Mouse (Mus musculus) lung, postnatal 36 days (tissue): ENCODE data around the gene Olfr691.
"Not testable (repeated sequence)": the region's sequence is repeated elsewhere in the genome, so short reads cannot be mapped to it uniquely, and the experiment has no call there.

Experiments
- DNase-seq: peaks from one replicate; pipeline ENCODE4 v3.0.0; 2022; ENCODE audit warnings: mixed read lengths

The Olfr691 gene

GRCm38 (mm10) chr7:105342170-105342569 is at the start of gene Olfr691:
Gene Olfr691 (minus strand): TSS chr7:105342270.
- no peak for DNase-seq

GRCm38 (mm10) chr7:105390236-105390635 is 48.2 kb upstream of the Olfr691 start:
- no peak for DNase-seq

GRCm38 (mm10) chr7:105387696-105388095 is 45.6 kb upstream of the Olfr691 start:
- DNase-seq, result no peak

GRCm38 (mm10) chr7:105380329-105380728 is 38.3 kb upstream of the Olfr691 start:
- DNase-seq, result no peak

GRCm38 (mm10) chr7:105374866-105375265 is 32.8 kb upstream of the Olfr691 start, which contains the start of gene Gm5901:
Gene Gm5901 (plus strand): TSS chr7:105375038.
- DNase-seq, result no peak

- no peak for DNase-seq
Observed at GRCm38 (mm10) chr7:105373976-105374375, 31.9 kb upstream of the Olfr691 start.

- DNase-seq, result peak; percentile 14
Observed at GRCm38 (mm10) chr7:105373509-105373908, 31.4 kb upstream of the Olfr691 start.

GRCm38 (mm10) chr7:105372912-105373311 is 30.8 kb upstream of the Olfr691 start:
- peak; percentile 16 for DNase-seq

GRCm38 (mm10) chr7:105368521-105368920 is 26.5 kb upstream of the Olfr691 start:
- DNase-seq, result no peak

GRCm38 (mm10) chr7:105367930-105368329 is 25.9 kb upstream of the Olfr691 start, which contains the start of gene Olfr692:
Gene Olfr692 (plus strand): TSS chr7:105368230.
- DNase-seq, result no peak

GRCm38 (mm10) chr7:105367268-105367667 is 25.2 kb upstream of the Olfr691 start:
- no peak for DNase-seq

GRCm38 (mm10) chr7:105361713-105362112 is 19.6 kb upstream of the Olfr691 start:
- DNase-seq, result no peak

- DNase-seq, result not testable (repeated sequence)
Observed at GRCm38 (mm10) chr7:105356487-105356886, 14.4 kb upstream of the Olfr691 start.

- DNase-seq, result not testable (repeated sequence)
Observed at GRCm38 (mm10) chr7:105356064-105356463, 14.0 kb upstream of the Olfr691 start.

GRCm38 (mm10) chr7:105342752-105343151 is 682 bp upstream of the Olfr691 start:
- DNase-seq, result no peak

GRCm38 (mm10) chr7:105334004-105334403 is 8.1 kb downstream of the Olfr691 start, which contains the start of gene Olfr690:
Gene Olfr690 (minus strand): TSS chr7:105334104.
- no peak for DNase-seq

- no peak for DNase-seq
Observed at GRCm38 (mm10) chr7:105325302-105325701, 16.8 kb downstream of the Olfr691 start.

- DNase-seq, result no peak
Observed at GRCm38 (mm10) chr7:105310865-105311264, 31.2 kb downstream of the Olfr691 start, which contains the start of gene Olfr689. Gene Olfr689 (plus strand): TSS chr7:105311165.

GRCm38 (mm10) chr7:105290051-105290450 is 52.0 kb downstream of the Olfr691 start:
- DNase-seq, result no peak

GRCm38 (mm10) chr7:105287795-105288194 is 54.3 kb downstream of the Olfr691 start, which contains the start of gene Olfr688:
Gene Olfr688 (plus strand): TSS chr7:105288095.
- DNase-seq, result no peak
